Mouse (Mus musculus): Measurements from ENCODE around the gene Gm3880.
"Not testable (repeated sequence)": the region's sequence is repeated elsewhere in the genome, so short reads cannot be mapped to it uniquely, and the experiment has no call there.

Gm3880 gene

GRCm38 (mm10) chrX:102686872-102687271 lies at the start of gene Gm3880:
Gene Gm3880, minus strand, starts transcription at chrX:102686972.
- DNase-seq (ENCODE audit: low spot score in 2 of 2) = not testable (repeated sequence)

- not testable (repeated sequence) for DNase-seq (ENCODE audit: low spot score in 2 of 2)
Observed at GRCm38 (mm10) chrX:102724226-102724625, 37.5 kb upstream of the Gm3880 start.

- DNase-seq (ENCODE audit: low spot score in 2 of 2) = not testable (repeated sequence)
Observed at GRCm38 (mm10) chrX:102707535-102707934, 20.8 kb upstream of the Gm3880 start, which contains the start of the genes Gm9112 and Dmrtc1b. Gene Gm9112, minus strand, starts transcription at chrX:102707635. Gene Dmrtc1b, plus strand, starts transcription at chrX:102707865.

GRCm38 (mm10) chrX:102700636-102701035 lies 13.9 kb upstream of the Gm3880 start:
- not testable (repeated sequence) for DNase-seq (ENCODE audit: low spot score in 2 of 2)

- peak; percentile 28 to 39 for DNase-seq (ENCODE audit: low spot score in 2 of 2)
Observed at GRCm38 (mm10) chrX:102689252-102689651, 2.5 kb upstream of the Gm3880 start.

- DNase-seq (ENCODE audit: low spot score in 2 of 2) = not testable (repeated sequence)
Observed at GRCm38 (mm10) chrX:102684706-102685105, 2.1 kb downstream of the Gm3880 start.

GRCm38 (mm10) chrX:102666641-102667040 lies 20.1 kb downstream of the Gm3880 start:
- no peak for DNase-seq (ENCODE audit: low spot score in 2 of 2)

GRCm38 (mm10) chrX:102660712-102661111 lies 26.1 kb downstream of the Gm3880 start:
- DNase-seq (ENCODE audit: low spot score in 2 of 2) = peak; percentile 8 to 33

- DNase-seq (ENCODE audit: low spot score in 2 of 2) = no peak
Observed at GRCm38 (mm10) chrX:102645691-102646090, 41.1 kb downstream of the Gm3880 start.

GRCm38 (mm10) chrX:102645146-102645545 lies 41.6 kb downstream of the Gm3880 start:
- no peak for DNase-seq (ENCODE audit: low spot score in 2 of 2)

GRCm38 (mm10) chrX:102644573-102644951 lies 42.2 kb downstream of the Gm3880 start:
- no peak for DNase-seq (ENCODE audit: low spot score in 2 of 2)

GRCm38 (mm10) chrX:102643823-102644572 lies 42.8 kb downstream of the Gm3880 start, which contains the start of gene Phka1:
Gene Phka1, minus strand, starts transcription at chrX:102644246.
- DNase-seq (ENCODE audit: low spot score in 2 of 2) = peak; percentile 46 to 56

Measured in frontal cortex, postnatal 36 days (tissue).